Mouse (Mus musculus) adrenal gland, postnatal 14 days (tissue): Measurements from ENCODE around the gene Cyp4a32. TPM values are rescaled to one million over a fixed set of nuclear protein-coding genes. Genes with fewer than 3 reads are reported as not detected.

Experiments used
- DNase-seq: peaks from one replicate; pipeline ENCODE4 v3.0.0; 2021; ENCODE audit warnings: mixed read lengths
- total RNA-seq: library from RNA; stranded (reverse); gene quantifications from 2 replicates; pipeline ENCODE4 v1.2.3, GENCODE M21; 2021

Cyp4a32 gene
- total RNA-seq, 1 experiment from 2014 or later: 9.7 TPM

GRCm38 (mm10) chr4:115657104-115657866, 56.5 kb downstream of the Cyp4a32 start:
- peak; percentile 65 for DNase-seq

DNA sequence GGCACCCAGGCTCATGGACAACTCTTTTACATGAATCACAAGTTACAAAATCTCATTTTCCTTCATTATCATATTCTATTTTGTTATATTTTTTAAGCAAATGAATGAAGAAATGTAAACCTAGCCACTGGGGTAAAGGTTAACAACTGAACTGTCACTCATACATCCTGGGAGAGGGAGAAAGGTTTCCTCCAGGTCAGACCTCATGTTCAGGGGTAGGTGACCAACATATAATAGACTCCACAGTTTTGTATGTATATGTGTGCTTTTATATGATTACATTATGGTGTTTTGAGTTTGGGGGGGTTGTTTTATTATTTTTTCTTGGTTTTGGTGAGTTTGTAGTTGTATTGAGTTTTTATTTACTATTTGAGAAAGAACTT, 57.1 kb downstream of the Cyp4a32 start:
- DNase-seq: no peak

GRCm38 (mm10) chr4:115659190-115659589, 58.4 kb downstream of the Cyp4a32 start:
- no peak for DNase-seq

Other genes with a start within 250 kb of the Cyp4a32 start
- gene Cyp4a12b, start 189.3 kb upstream of the Cyp4a32 start, total RNA-seq: not detected in 2 replicates
- not detected in 2 replicates for gene Cyp4a30b, start 148.4 kb upstream of the Cyp4a32 start, total RNA-seq
- 2.8 and 25.3 TPM in 2 replicates for gene Cyp4a14, start 104.8 kb upstream of the Cyp4a32 start, total RNA-seq
- gene Cyp4a10, start 82.7 kb upstream of the Cyp4a32 start, total RNA-seq: 0.53 and 1.3 TPM in 2 replicates
- gene Cyp4a31, start 37.3 kb upstream of the Cyp4a32 start, total RNA-seq: 0.68 and 5.7 TPM in 2 replicates
- 18.5 and 28.6 TPM in 2 replicates for gene Cyp4b1, start 46.8 kb downstream of the Cyp4a32 start, total RNA-seq
- 57.2 and 60.1 TPM in 2 replicates for gene Efcab14, start 136.8 kb downstream of the Cyp4a32 start, total RNA-seq
- 1.2 and 2.3 TPM in 2 replicates for gene Tex38, start 180.0 kb downstream of the Cyp4a32 start, total RNA-seq
- 42.6 and 46.2 TPM in 2 replicates for gene Atpaf1, start 183.8 kb downstream of the Cyp4a32 start, total RNA-seq
- 10.2 and 12.4 TPM in 2 replicates for gene Mob3c, start 227.1 kb downstream of the Cyp4a32 start, total RNA-seq
- gene Mknk1, start 238.2 kb downstream of the Cyp4a32 start, total RNA-seq: 29.3 and 42.4 TPM in 2 replicates